In genomic region chr17:23749400-23750191, GRCm38 (mm10) we compare ENCODE assay signal across 1 mouse cellular context.
A peak's percentile ranks its signal among the peaks of the same experiment; 100 is the strongest.
TF ChIP-seq lines count a peak whose summit lies in the region.

No protein-coding gene starts in this region.

TF ChIP-seq in CH12.LX, 34 proteins besides CTCF, POLR2A, EP300 and RAD21 (continued from another document):
- TF ChIP-seq ETS1 (conservative IDR thresholded peaks at IDR 0.05; ENCODE audit: low read depth, low read length) = 0 out of 2 replicates have a peak, but pooled peaks have one; percentile 6
- peak; percentile 52; the same call in 1 of the 2 replicates for TF ChIP-seq NELFE (IDR thresholded peaks at IDR 0.05; ENCODE audit: low read depth, low read length)
TF ChIP-seq in CH12.LX: peak in this region for 3.
